In the genomic region with DNA sequence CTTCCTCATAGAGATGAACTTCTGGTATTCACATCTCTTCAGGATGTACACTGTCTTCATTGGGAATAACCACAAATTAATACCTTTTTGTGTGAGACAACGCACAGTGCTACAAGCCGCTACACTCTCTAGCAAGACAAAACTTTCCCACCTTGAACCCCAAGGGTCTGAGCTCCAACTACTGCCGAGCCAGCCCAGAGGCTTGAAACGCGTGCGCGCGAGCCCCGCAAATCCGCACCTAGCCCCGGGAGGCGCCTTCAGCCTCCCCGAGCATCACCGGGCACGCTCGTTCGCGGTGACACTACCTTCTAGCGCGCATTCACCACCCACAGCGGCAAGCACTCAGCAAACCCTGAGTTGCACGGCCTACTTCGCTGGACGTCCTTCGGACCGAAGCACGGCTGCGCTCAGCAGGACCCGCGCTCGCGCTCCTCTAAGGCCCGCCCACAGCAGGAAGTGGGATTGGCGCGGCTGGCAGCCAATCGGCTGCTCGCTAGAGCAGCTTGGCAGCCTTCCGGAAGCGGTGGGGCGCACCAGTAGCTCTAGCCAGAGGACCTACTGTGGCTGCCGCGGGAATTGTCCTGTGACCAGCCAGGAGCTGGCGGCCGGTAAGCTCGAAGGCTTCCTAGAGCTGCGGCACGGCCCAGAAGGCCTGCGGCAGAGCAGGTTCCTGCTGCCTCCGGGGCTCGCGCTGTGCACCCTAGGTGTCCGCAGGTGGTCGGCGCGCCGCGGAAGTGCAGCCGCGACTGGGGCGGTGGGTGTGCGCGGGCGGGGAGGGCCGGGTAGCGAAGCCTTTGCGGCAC, we compare ENCODE assay signal across 8 mouse cellular contexts. TPM values are rescaled to one million over a fixed set of nuclear protein-coding genes. Genes with fewer than 3 reads are reported as not detected.
A peak's percentile ranks its signal among the peaks of the same experiment; 100 is the strongest.
DNase-seq lines count a peak whose midpoint lies in the region; ATAC-seq lines count a peak whose summit lies in the region.

Gene Pms1, minus strand, starts transcription at position 438 of the 803 bp plus-strand sequence.
Gene Ormdl1, plus strand, starts transcription at position 515 of the 803 bp plus-strand sequence.
Gene Gm28778, plus strand, starts transcription at position 531 of the 803 bp plus-strand sequence.

- WGBS in hindbrain, embryonic 15.5 days: under 1% methylated on average over 66 of the region's 66 CpGs

- peak; percentile 100 for ATAC-seq in hindbrain, embryonic 15.5 days (ENCODE audit: low FRiP score, low read depth)

- H3K4me1 ChIP-seq in hindbrain, embryonic 15.5 days (replicated peaks): peaks cover 11% of the 10 kb centered on the region

- H3K4me2 ChIP-seq in hindbrain, embryonic 15.5 days: peak within 1 kb of the TSS; percentile 62

- H3K27me3 ChIP-seq in hindbrain, embryonic 15.5 days: no peaks in the 10 kb centered on the region

- H3K4me3 ChIP-seq in hindbrain, embryonic 15.5 days: peak within 1 kb of the TSS; percentile 65

- peak within 1 kb of the TSS; percentile 66 for H3K9ac ChIP-seq in hindbrain, embryonic 15.5 days

- no peaks in the 10 kb centered on the region for H3K36me3 ChIP-seq in hindbrain, embryonic 15.5 days

- DNase-seq in T-cell, adult 2 months (ENCODE audit: low spot score): peak; percentile 89
- DNase-seq in cerebellum, postnatal 36 days: peak; percentile 96 to 97
- DNase-seq in frontal cortex, postnatal 36 days (ENCODE audit: low spot score in 2 of 2): peak; percentile 96
- peak; percentile 92 for DNase-seq in left cerebral cortex, adult 11 months (ENCODE audit: low spot score)
- peak; percentile 97 for DNase-seq in lung, postnatal 4 days
- DNase-seq in retina, postnatal 7 days (ENCODE audit: low read depth, low spot score): peak; percentile 88
- peak; percentile 91 for DNase-seq in urinary bladder, adult 2 months (ENCODE audit: low spot score)

- no peaks in the 10 kb centered on the region for H3K9me3 ChIP-seq in hindbrain, embryonic 15.5 days

- H3K27ac ChIP-seq in hindbrain, embryonic 15.5 days (replicated peaks): peak within 1 kb of the TSS; percentile 77

RNA-seq across cellular contexts. Expression of gene Pms1, which starts in this region (rescaled TPM):
- polyA plus RNA-seq in hindbrain, embryonic 15.5 days (2015; fragmentation: Nextera tagmentation; extraction: Ambion mirVana): 9.5 and 10.5 TPM in 2 replicates
- polyA plus RNA-seq in urinary bladder, adult 2 months (2012; rRNA removed): 2.5 and 3.0 TPM in 2 replicates

RNA-seq across cellular contexts. Expression of gene Ormdl1, which starts in this region (rescaled TPM):
- polyA plus RNA-seq in hindbrain, embryonic 15.5 days (2015; fragmentation: Nextera tagmentation; extraction: Ambion mirVana): 50.4 and 51.8 TPM in 2 replicates
- polyA plus RNA-seq in urinary bladder, adult 2 months (2012; rRNA removed): 34.4 and 43.8 TPM in 2 replicates

RNA-seq across cellular contexts. Expression of gene Gm28778, which starts in this region (rescaled TPM):
- polyA plus RNA-seq in hindbrain, embryonic 15.5 days (2015; fragmentation: Nextera tagmentation; extraction: Ambion mirVana): not detected in 2 replicates
- not detected in 2 replicates for polyA plus RNA-seq in urinary bladder, adult 2 months (2012; rRNA removed)

Comparison
In these comparisons a context has a peak if more than half of its experiments do, and no peak if none do; other contexts are left out.
1. Peak in every context shown above with its lines: DNase-seq, ATAC-seq, H3K4me3 ChIP-seq and H3K27ac ChIP-seq.